Mouse (Mus musculus) forebrain, embryonic 15.5 days (tissue): ENCODE data around the gene Msantd3. TPM values are rescaled to one million over a fixed set of nuclear protein-coding genes. Genes with fewer than 3 reads are reported as not detected.
A peak's percentile ranks its signal among the peaks of the same experiment; 100 is the strongest.

Source experiments
- ATAC-seq: fragments of 200-750 bp; cut with Nextera tagmentation; replicated peaks from 2 replicates; pipeline ENCODE4 v1.8.0; 2017; ENCODE audit warnings: mild to moderate bottlenecking, moderate TSS enrichment, moderate library complexity
- H3K27ac ChIP-seq: fragments of 300-500 bp; sonication (generic); replicated peaks from 2 replicates; pipeline ENCODE4 v1.5.1; 2015; ENCODE audit warnings: mild to moderate bottlenecking, inconsistent platforms
- H3K27me3 ChIP-seq: fragments of 300-500 bp; sonication (generic); 2 replicates; pipeline ENCODE4 v1.6.1; 2015; ENCODE audit warnings: inconsistent platforms
- H3K36me3 ChIP-seq: fragments of 300-500 bp; sonication (generic); 2 replicates; pipeline ENCODE4 v1.6.1; 2015; ENCODE audit warnings: mild to moderate bottlenecking, inconsistent platforms
- H3K4me1 ChIP-seq: fragments of 300-500 bp; sonication (generic); 2 replicates; pipeline ENCODE4 v1.6.1; 2015; ENCODE audit warnings: inconsistent platforms
- H3K4me2 ChIP-seq: fragments of 300-500 bp; sonication (generic); replicated peaks from 2 replicates; pipeline ENCODE4 v1.6.1; 2015; ENCODE audit warnings: mild to moderate bottlenecking, inconsistent platforms
- H3K4me3 ChIP-seq: fragments of 300-500 bp; sonication (generic); 2 replicates; pipeline ENCODE4 v1.5.1; 2015; ENCODE audit warnings: mild to moderate bottlenecking, inconsistent platforms
- H3K9ac ChIP-seq: fragments of 300-500 bp; sonication (generic); replicated peaks from 2 replicates; pipeline ENCODE4 v1.6.1; 2015; ENCODE audit warnings: mild to moderate bottlenecking, inconsistent platforms
- H3K9me3 ChIP-seq: fragments of 300-500 bp; sonication (generic); 2 replicates; pipeline ENCODE4 v1.6.1; 2016; ENCODE audit warnings: inconsistent platforms
- WGBS: fragments of 180-500 bp; shearing (Covaris S2); methylation state at CpG from one replicate; pipeline ENCODE4 v1.1.7; 2015; ENCODE audit warnings: mixed read lengths; 5-methylcytosine and 5-hydroxymethylcytosine counted together
- polyA plus RNA-seq: library from polyadenylated mRNA; unstranded; fragments of >200 nt; fragmentation: Nextera tagmentation; extraction: Ambion mirVana; gene quantifications from 2 replicates; pipeline ENCODE4 v1.2.1, GENCODE M21; 2015

The Msantd3 gene
- polyA plus RNA-seq, 1 experiment from 2014 or later = 43.9 TPM

- Histone ChIP-seq H3K9ac (no peak overlapping the region), H3K9me3 (no peaks in the 10 kb centered on the region), H3K4me2 (no peak overlapping the region), H3K36me3 (peaks cover 31% of the 10 kb centered on the region), H3K27ac (no peak overlapping the region), H3K4me3 (no peak overlapping the region), H3K27me3 (no peaks in the 10 kb centered on the region), H3K4me1 (peaks cover 2% of the 10 kb centered on the region; the same call in 1 of the 2 replicates)
- ATAC-seq = no peak
- whole genome bisulfite sequencing = 92% methylated on average over 8 of the region's 8 CpGs
Measured at GRCm38 (mm10) chr4:48561824-48562223, 22.1 kb downstream of the Msantd3 start.

GRCm38 (mm10) chr4:48564962-48565361 is 25.2 kb downstream of the Msantd3 start:
- Histone ChIP-seq H3K4me1 (no peaks in the 10 kb centered on the region), H3K4me2 (no peak overlapping the region), H3K9ac (no peak overlapping the region), H3K27ac (no peak overlapping the region), H3K36me3 (peaks cover 22% of the 10 kb centered on the region), H3K27me3 (no peaks in the 10 kb centered on the region), H3K9me3 (no peaks in the 10 kb centered on the region), H3K4me3 (no peak overlapping the region)
- ATAC-seq = no peak

GRCm38 (mm10) chr4:48576361-48576760 is 36.6 kb downstream of the Msantd3 start:
- H3K4me3 ChIP-seq = no peak overlapping the region
- no peaks in the 10 kb centered on the region for H3K36me3 ChIP-seq
- H3K27me3 ChIP-seq = no peaks in the 10 kb centered on the region
- WGBS = 85% methylated on average over 7 of the region's 7 CpGs
- no peak overlapping the region for H3K4me2 ChIP-seq
- no peaks in the 10 kb centered on the region for H3K9me3 ChIP-seq
- H3K27ac ChIP-seq = no peak overlapping the region
- H3K9ac ChIP-seq = no peak overlapping the region
- peaks cover 4% of the 10 kb centered on the region; the same call in 1 of the 2 replicates for H3K4me1 ChIP-seq
- ATAC-seq = no peak

- H3K9me3 ChIP-seq = no peaks in the 10 kb centered on the region
- no peaks in the 10 kb centered on the region for H3K36me3 ChIP-seq
- ATAC-seq = peak; percentile 65; the same call in 1 of the 2 replicates
- no peak overlapping the region for H3K4me2 ChIP-seq
- H3K4me3 ChIP-seq = no peak overlapping the region
- no peaks in the 10 kb centered on the region for H3K27me3 ChIP-seq
- H3K27ac ChIP-seq = no peak overlapping the region
- H3K9ac ChIP-seq = no peak overlapping the region
- H3K4me1 ChIP-seq = peaks cover 9% of the 10 kb centered on the region
- WGBS = 66% methylated on average over 1 of the region's 1 CpGs
Measured at GRCm38 (mm10) chr4:48577831-48578230, 38.1 kb downstream of the Msantd3 start.

GRCm38 (mm10) chr4:48578399-48578798 is 38.7 kb downstream of the Msantd3 start:
- no peak overlapping the region for H3K4me2 ChIP-seq
- no peaks in the 10 kb centered on the region for H3K9me3 ChIP-seq
- ATAC-seq = 0 out of 2 replicates have a peak, but pooled peaks have one; percentile 18
- H3K4me3 ChIP-seq = no peak overlapping the region
- 43% methylated on average over 4 of the region's 4 CpGs for WGBS
- H3K27ac ChIP-seq = no peak overlapping the region
- H3K4me1 ChIP-seq = peaks cover 9% of the 10 kb centered on the region
- H3K9ac ChIP-seq = no peak overlapping the region
- H3K36me3 ChIP-seq = no peaks in the 10 kb centered on the region
- H3K27me3 ChIP-seq = no peaks in the 10 kb centered on the region

GRCm38 (mm10) chr4:48579475-48580110 is 39.9 kb downstream of the Msantd3 start:
- Histone ChIP-seq H3K36me3 (no peaks in the 10 kb centered on the region), H3K4me1 (peaks cover 15% of the 10 kb centered on the region), H3K4me3 (no peak overlapping the region), H3K9me3 (no peaks in the 10 kb centered on the region), H3K9ac (no peak overlapping the region), H3K27me3 (no peaks in the 10 kb centered on the region), H3K4me2 (no peak overlapping the region), H3K27ac (no peak overlapping the region)
- 50% methylated on average over 6 of the region's 6 CpGs for WGBS
- ATAC-seq = no peak

- WGBS = 0% methylated on average over 2 of the region's 2 CpGs
- no peak overlapping the region for H3K27ac ChIP-seq
- no peak for ATAC-seq
- no peak overlapping the region for H3K4me3 ChIP-seq
- H3K4me1 ChIP-seq = peaks cover 15% of the 10 kb centered on the region
- no peak overlapping the region for H3K4me2 ChIP-seq
- no peaks in the 10 kb centered on the region for H3K9me3 ChIP-seq
- H3K27me3 ChIP-seq = no peaks in the 10 kb centered on the region
- no peak overlapping the region for H3K9ac ChIP-seq
- no peaks in the 10 kb centered on the region for H3K36me3 ChIP-seq
Measured at GRCm38 (mm10) chr4:48581201-48581600, 41.5 kb downstream of the Msantd3 start.

- no peak overlapping the region for H3K4me2 ChIP-seq
- H3K27me3 ChIP-seq = no peaks in the 10 kb centered on the region
- ATAC-seq = no peak
- H3K4me1 ChIP-seq = peaks cover 20% of the 10 kb centered on the region
- no peaks in the 10 kb centered on the region for H3K9me3 ChIP-seq
- H3K4me3 ChIP-seq = no peak overlapping the region
- no peak overlapping the region for H3K9ac ChIP-seq
- H3K27ac ChIP-seq = no peak overlapping the region
- WGBS = 23% methylated on average over 3 of the region's 3 CpGs
- H3K36me3 ChIP-seq = no peaks in the 10 kb centered on the region
Measured at GRCm38 (mm10) chr4:48581993-48582392, 42.3 kb downstream of the Msantd3 start.

GRCm38 (mm10) chr4:48582941-48583340 is 43.2 kb downstream of the Msantd3 start:
- Histone ChIP-seq H3K4me1 (peaks cover 23% of the 10 kb centered on the region), H3K4me2 (no peak overlapping the region), H3K36me3 (no peaks in the 10 kb centered on the region), H3K9ac (no peak overlapping the region), H3K4me3 (no peak overlapping the region), H3K27ac (no peak overlapping the region), H3K9me3 (no peaks in the 10 kb centered on the region), H3K27me3 (no peaks in the 10 kb centered on the region)
- WGBS = 59% methylated on average over 2 of the region's 2 CpGs
- ATAC-seq = no peak

- H3K4me1 ChIP-seq = peaks cover 33% of the 10 kb centered on the region
- no peaks in the 10 kb centered on the region for H3K27me3 ChIP-seq
- H3K9me3 ChIP-seq = no peaks in the 10 kb centered on the region
- peak; percentile 84 for ATAC-seq
- H3K4me2 ChIP-seq = peak within 1 kb of the TSS; percentile 69
- peak within 1 kb of the TSS; percentile 93 for H3K9ac ChIP-seq
- peak within 1 kb of the TSS; percentile 98 for H3K27ac ChIP-seq
- H3K4me3 ChIP-seq = peak within 1 kb of the TSS; percentile 88
- no peaks in the 10 kb centered on the region for H3K36me3 ChIP-seq
- 1% methylated on average over 52 of the region's 64 CpGs for WGBS
Measured at GRCm38 (mm10) chr4:48584421-48585240, 44.9 kb downstream of the Msantd3 start, which contains the start of gene Tmeff1. Tmeff1 (plus strand) TSS chr4:48585174.

GRCm38 (mm10) chr4:48585241-48586098 is 45.7 kb downstream of the Msantd3 start:
- Histone ChIP-seq H3K9me3 (no peaks in the 10 kb centered on the region), H3K27ac (peak overlapping the region; percentile 98), H3K27me3 (no peaks in the 10 kb centered on the region), H3K4me3 (peak overlapping the region; percentile 88), H3K36me3 (no peaks in the 10 kb centered on the region), H3K4me2 (peak overlapping the region; percentile 69), H3K9ac (peak overlapping the region; percentile 93), H3K4me1 (peaks cover 33% of the 10 kb centered on the region)
- peak; percentile 79 for ATAC-seq
- under 1% methylated on average over 83 of the region's 92 CpGs for WGBS
